Mouse (Mus musculus) cerebellum, adult 2 months (tissue): ENCODE results near the gene Trappc4.

Experiments used
- CTCF ChIP-seq: fragments of 200-500 bp; IDR thresholded peaks from 2 replicates; pipeline ENCODE4 v1.5.1; 2011; ENCODE audit warnings: low read depth, mild to moderate bottlenecking, control low read depth, low read length, moderate library complexity, borderline replicate concordance; ENCODE audit not compliant: insufficient read depth
- POLR2A ChIP-seq: fragments of 200-500 bp; IDR thresholded peaks from 2 replicates; pipeline ENCODE4 v1.6.1; 2011; ENCODE audit warnings: low read length, control low read depth, borderline replicate concordance; ENCODE audit not compliant: insufficient read depth

- TF ChIP-seq CTCF: no peak
- TF ChIP-seq POLR2A: no peak
Measured at GRCm38 (mm10) chr9:44435747-44436146, 28.3 kb upstream of the Trappc4 start.
